Mouse (Mus musculus) bone marrow macrophage, adult 2 months (primary cell): ENCODE results near the gene Hus1b.

Source experiments
- CTCF ChIP-seq: IDR thresholded peaks from 2 replicates; pipeline ENCODE4 v1.5.1; 2012; ENCODE audit warnings: low read depth, mild to moderate bottlenecking, low read length, moderate library complexity
- POLR2A ChIP-seq: IDR thresholded peaks from 2 replicates; pipeline ENCODE4 v1.6.1; 2012; ENCODE audit warnings: mild to moderate bottlenecking, low read depth, low read length, borderline replicate concordance

- no peak for TF ChIP-seq POLR2A
- TF ChIP-seq CTCF: no peak
Observed at GRCm38 (mm10) chr13:30921914-30922313, 25.6 kb downstream of the Hus1b start.
